Mouse (Mus musculus): Measurements from ENCODE around the gene Morn3. TPM values are rescaled to one million over a fixed set of nuclear protein-coding genes. Genes with fewer than 3 reads are reported as not detected.
"Not testable (repeated sequence)": the region's sequence is repeated elsewhere in the genome, so short reads cannot be mapped to it uniquely, and the experiment has no call there.

The Morn3 gene
- total and polyA plus RNA-seq, 2 experiments from 2014 or later, result 0.64 TPM; not detected in 1

GRCm38 (mm10) chr5:123075576-123076418 is 29.0 kb upstream of the Morn3 start:
- Histone ChIP-seq H3K27ac (peak overlapping the region; percentile 81), H3K9ac (replicated peaks; ENCODE audit: low read length) (peak overlapping the region; percentile 77), H3K36me3 (ENCODE audit: insufficient read depth, low read length) (no peaks in the 10 kb centered on the region), H3K27me3 (ENCODE audit: insufficient read depth, low read length) (no peaks in the 10 kb centered on the region), H3K4me2 (ENCODE audit: low read depth, low read length) (peak overlapping the region; percentile 81), H3K4me3 (ENCODE audit: low read length) (peak overlapping the region; percentile 81), H3K9me3 (ENCODE audit: low read length) (no peaks in the 10 kb centered on the region), H3K4me1 (ENCODE audit: insufficient read depth, low read length) (peaks cover 20% of the 10 kb centered on the region)
- WGBS, result 6% methylated on average over 40 of the region's 45 CpGs
- no peak for TF ChIP-seq CTCF (IDR thresholded peaks at IDR 0.05; ENCODE audit: low read depth)
- DNase-seq (ENCODE audit: low spot score), result peak; percentile 96
- peak; percentile 95 for ATAC-seq

- H3K36me3 ChIP-seq (ENCODE audit: insufficient read depth, low read length), result no peaks in the 10 kb centered on the region
- no peaks in the 10 kb centered on the region for H3K9me3 ChIP-seq (ENCODE audit: low read length)
- H3K4me1 ChIP-seq (ENCODE audit: insufficient read depth, low read length), result no peaks in the 10 kb centered on the region
- no peak overlapping the region for H3K27ac ChIP-seq
- H3K4me2 ChIP-seq (ENCODE audit: low read depth, low read length), result no peak overlapping the region
- no peak for TF ChIP-seq CTCF (IDR thresholded peaks at IDR 0.05; ENCODE audit: low read depth)
- H3K27me3 ChIP-seq (ENCODE audit: insufficient read depth, low read length), result no peaks in the 10 kb centered on the region
- H3K9ac ChIP-seq (replicated peaks; ENCODE audit: low read length), result no peak overlapping the region
- DNase-seq (ENCODE audit: low spot score) (no peak), ATAC-seq (no peak)
- WGBS, result 91% methylated on average over 2 of the region's 2 CpGs
- H3K4me3 ChIP-seq (ENCODE audit: low read length), result no peak overlapping the region
Measured at GRCm38 (mm10) chr5:123068714-123069113, 21.9 kb upstream of the Morn3 start.

- Histone ChIP-seq H3K27ac (no peak within 1 kb of the TSS), H3K27me3 (ENCODE audit: insufficient read depth, low read length) (no peaks in the 10 kb centered on the region), H3K36me3 (ENCODE audit: insufficient read depth, low read length) (no peaks in the 10 kb centered on the region), H3K9me3 (ENCODE audit: low read length) (no peaks in the 10 kb centered on the region), H3K9ac (replicated peaks; ENCODE audit: low read length) (no peak within 1 kb of the TSS), H3K4me2 (ENCODE audit: low read depth, low read length) (no peak within 1 kb of the TSS), H3K4me1 (ENCODE audit: insufficient read depth, low read length) (no peaks in the 10 kb centered on the region), H3K4me3 (ENCODE audit: low read length) (no peak within 1 kb of the TSS)
- WGBS, result 88% methylated on average over 12 of the region's 12 CpGs
- DNase-seq (ENCODE audit: low spot score) (no peak), ATAC-seq (0 out of 2 replicates have a peak, but pooled peaks have one; percentile 10)
- no peak for TF ChIP-seq CTCF (IDR thresholded peaks at IDR 0.05; ENCODE audit: low read depth)
Measured at GRCm38 (mm10) chr5:123068115-123068514, 21.3 kb upstream of the Morn3 start, which contains the start of gene Tmem120b. Gene Tmem120b, plus strand, starts transcription at chr5:123068415.

GRCm38 (mm10) chr5:123067395-123067995 is 20.7 kb upstream of the Morn3 start:
- peak; percentile 72 for DNase-seq (ENCODE audit: low spot score)

GRCm38 (mm10) chr5:123064207-123064606 is 17.4 kb upstream of the Morn3 start:
- WGBS, result 29% methylated on average over 6 of the region's 6 CpGs
- Histone ChIP-seq H3K4me1 (ENCODE audit: insufficient read depth, low read length) (no peaks in the 10 kb centered on the region), H3K9ac (replicated peaks; ENCODE audit: low read length) (no peak overlapping the region), H3K36me3 (ENCODE audit: insufficient read depth, low read length) (no peaks in the 10 kb centered on the region), H3K9me3 (ENCODE audit: low read length) (no peaks in the 10 kb centered on the region), H3K4me2 (ENCODE audit: low read depth, low read length) (no peak overlapping the region), H3K27me3 (ENCODE audit: insufficient read depth, low read length) (no peaks in the 10 kb centered on the region), H3K27ac (no peak overlapping the region), H3K4me3 (ENCODE audit: low read length) (no peak overlapping the region)
- peak; percentile 59 for TF ChIP-seq CTCF (IDR thresholded peaks at IDR 0.05; ENCODE audit: low read depth)
- ATAC-seq (no peak), DNase-seq (ENCODE audit: low spot score) (peak; percentile 95)

More at GRCm38 (mm10) chr5:123067395-123067995, 20.7 kb upstream of the Morn3 start:
- Histone ChIP-seq H3K9me3 (ENCODE audit: low read length) (no peaks in the 10 kb centered on the region), H3K27me3 (ENCODE audit: insufficient read depth, low read length) (no peaks in the 10 kb centered on the region), H3K9ac (replicated peaks; ENCODE audit: low read length) (no peak overlapping the region), H3K4me1 (ENCODE audit: insufficient read depth, low read length) (no peaks in the 10 kb centered on the region), H3K4me2 (ENCODE audit: low read depth, low read length) (no peak overlapping the region), H3K4me3 (ENCODE audit: low read length) (no peak overlapping the region), H3K27ac (no peak overlapping the region), H3K36me3 (ENCODE audit: insufficient read depth, low read length) (no peaks in the 10 kb centered on the region)
- WGBS, result 18% methylated on average over 6 of the region's 6 CpGs
- TF ChIP-seq CTCF (IDR thresholded peaks at IDR 0.05; ENCODE audit: low read depth), result peak; percentile 51
- ATAC-seq, result peak; percentile 63; the same call in 1 of the 2 replicates

- Histone ChIP-seq H3K27me3 (ENCODE audit: insufficient read depth, low read length) (no peaks in the 10 kb centered on the region), H3K4me3 (ENCODE audit: low read length) (no peak overlapping the region), H3K9me3 (ENCODE audit: low read length) (no peaks in the 10 kb centered on the region), H3K27ac (no peak overlapping the region), H3K4me1 (ENCODE audit: insufficient read depth, low read length) (no peaks in the 10 kb centered on the region), H3K4me2 (ENCODE audit: low read depth, low read length) (no peak overlapping the region), H3K36me3 (ENCODE audit: insufficient read depth, low read length) (no peaks in the 10 kb centered on the region), H3K9ac (replicated peaks; ENCODE audit: low read length) (no peak overlapping the region)
- TF ChIP-seq CTCF (IDR thresholded peaks at IDR 0.05; ENCODE audit: low read depth), result no peak
- DNase-seq (ENCODE audit: low spot score) (no peak), ATAC-seq (no peak)
- WGBS, result 80% methylated on average over 3 of the region's 3 CpGs
Measured at GRCm38 (mm10) chr5:123063141-123063540, 16.3 kb upstream of the Morn3 start.

GRCm38 (mm10) chr5:123061402-123061749 is 14.6 kb upstream of the Morn3 start:
- ATAC-seq; H3K9me3 ChIP-seq (ENCODE audit: low read length); H3K36me3 ChIP-seq (ENCODE audit: insufficient read depth, low read length); H3K27me3 ChIP-seq (ENCODE audit: insufficient read depth, low read length); H3K4me1 ChIP-seq (ENCODE audit: insufficient read depth, low read length); H3K27ac ChIP-seq; H3K4me2 ChIP-seq (ENCODE audit: low read depth, low read length); H3K4me3 ChIP-seq (ENCODE audit: low read length); H3K9ac ChIP-seq (replicated peaks; ENCODE audit: low read length); DNase-seq (ENCODE audit: low spot score): not testable (repeated sequence)
- 75% methylated on average over 5 of the region's 6 CpGs for WGBS
